ENCODE assay signal across 9 mouse cellular contexts in the genomic region with DNA sequence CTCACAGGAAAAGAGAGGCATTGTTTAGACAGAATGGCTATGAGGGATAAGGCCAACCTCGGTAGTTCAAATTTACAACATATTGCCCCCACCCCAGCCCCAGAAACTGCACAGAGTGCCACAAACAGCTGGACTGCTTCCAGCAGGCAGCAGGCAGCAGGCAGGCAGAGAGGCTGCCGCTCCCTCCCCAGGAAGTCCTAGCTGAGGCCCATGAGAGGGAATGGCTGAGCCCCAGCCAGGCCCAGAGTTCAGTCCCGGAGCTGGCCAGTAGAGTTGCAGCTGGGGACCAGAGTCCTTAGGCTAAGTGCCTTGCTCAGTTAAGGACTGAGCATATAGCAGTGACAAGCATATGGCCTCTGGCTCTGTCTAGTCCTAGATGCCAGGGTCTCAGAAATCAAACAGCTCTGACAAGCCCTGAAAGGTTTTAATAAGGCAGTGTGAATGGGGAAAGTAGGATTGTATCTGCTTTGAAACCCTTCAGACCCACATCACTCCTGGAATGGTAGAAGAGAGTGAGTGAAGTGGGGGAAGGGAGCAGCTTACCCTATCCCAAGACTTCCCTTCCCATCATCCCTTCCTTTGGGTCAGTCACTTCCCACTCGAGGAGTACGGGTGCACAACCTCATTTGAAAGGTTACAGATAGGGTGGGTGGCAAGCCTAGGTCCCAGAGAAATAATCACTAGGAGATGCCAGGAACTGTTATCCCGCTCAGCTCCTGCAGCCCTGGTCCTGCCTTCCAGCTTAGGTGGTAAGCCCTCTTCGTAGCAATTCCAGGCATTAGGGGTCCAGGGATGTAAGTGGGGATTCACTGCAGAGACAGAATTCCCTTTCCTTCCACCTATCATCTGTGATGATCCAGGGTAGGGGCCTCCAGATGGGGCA. TPM values are rescaled to one million over a fixed set of nuclear protein-coding genes. Genes with fewer than 3 reads are reported as not detected.
DNase-seq lines count a peak whose midpoint lies in the region; ATAC-seq and TF ChIP-seq lines count a peak whose summit lies in the region.
"Had no signal": no experiment of that assay in that cellular context is flagged by ENCODE, and none has a peak within 500 bp of the region (broad histone marks: within the 10 kb centered on the region; RNA-seq: fewer than 3 reads in every experiment).

No protein-coding gene starts in this region.

- H3K4me2 ChIP-seq in heart, embryonic 14.5 days (ENCODE audit: low read length) = peak overlapping the region; percentile 72
- peak overlapping the region; percentile 68 for H3K4me2 ChIP-seq in limb, embryonic 13.5 days (replicated peaks)
- no peak overlapping the region for H3K4me2 ChIP-seq in midbrain, postnatal 0 days (ENCODE audit: low read depth, low read length, poor library complexity, severe bottlenecking)

- no peak for TF ChIP-seq POLR2A in liver, adult 2 months (IDR thresholded peaks at IDR 0.05; ENCODE audit: extremely low read depth, insufficient read depth, low read length)

- peak overlapping the region; percentile 49 for H3K27ac ChIP-seq in liver, adult 2 months (replicated peaks; ENCODE audit: insufficient read depth, low read depth, low read length)
- peak overlapping the region; percentile 77 to 89 for H3K27ac ChIP-seq in heart, embryonic 14.5 days (replicated peaks in 1 of 2; ENCODE audit: control insufficient read depth in 1 of 2, insufficient read depth in 1 of 2, low read depth in 2 of 2, low read length in 2 of 2)
- H3K27ac ChIP-seq in limb, embryonic 13.5 days = peak overlapping the region; percentile 88
- H3K27ac ChIP-seq in midbrain, postnatal 0 days (ENCODE audit: low read depth, low read length) = peak overlapping the region; percentile 55

- H3K4me1 ChIP-seq in liver, adult 2 months (ENCODE audit: control insufficient read depth, insufficient read depth, low read length) = peaks cover 19% of the 10 kb centered on the region
- H3K4me1 ChIP-seq in heart, embryonic 14.5 days (ENCODE audit: control insufficient read depth in 2 of 2, insufficient read depth in 2 of 2, low read length in 2 of 2) = peaks cover 39 to 50% of the 10 kb centered on the region in 2 experiments
- peaks cover 62% of the 10 kb centered on the region for H3K4me1 ChIP-seq in limb, embryonic 13.5 days
- H3K4me1 ChIP-seq in midbrain, postnatal 0 days (ENCODE audit: insufficient read depth, low read length) = peaks cover 17% of the 10 kb centered on the region

- no peak for DNase-seq in liver, adult 2 months (ENCODE audit: extremely low read depth, low read depth, low spot score)
- DNase-seq in liver = no peak
- peak; percentile 34 for DNase-seq in embryo, embryonic 11 days
- DNase-seq in midbrain, postnatal 0 days (ENCODE audit: low spot score) = no peak
- no peak for DNase-seq in testis, postnatal 10 days (ENCODE audit: low spot score)
- no peak for DNase-seq in ovary, postnatal 36 days (ENCODE audit: low spot score)

- H3K79me2 ChIP-seq in liver, adult 2 months (ENCODE audit: control insufficient read depth, insufficient read depth, low read length) = no peaks in the 10 kb centered on the region

- no peaks in the 10 kb centered on the region for H3K36me3 ChIP-seq in liver, adult 2 months (ENCODE audit: control insufficient read depth, insufficient read depth, low read length)
- H3K36me3 ChIP-seq in heart, embryonic 14.5 days (ENCODE audit: control insufficient read depth, insufficient read depth, low read length) = peaks cover 16% of the 10 kb centered on the region
- peaks cover 23% of the 10 kb centered on the region for H3K36me3 ChIP-seq in limb, embryonic 13.5 days
- H3K36me3 ChIP-seq in midbrain, postnatal 0 days (ENCODE audit: insufficient read depth, low read length) = peaks cover 6% of the 10 kb centered on the region; the same call in 1 of the 2 replicates

- WGBS in liver, adult 2 months = 51% methylated on average over 7 of the region's 7 CpGs
- WGBS in heart, embryonic 14.5 days = 44% methylated on average over 7 of the region's 7 CpGs
- 43% methylated on average over 7 of the region's 7 CpGs for WGBS in limb, embryonic 13.5 days
- WGBS in midbrain, postnatal 0 days = 62% methylated on average over 7 of the region's 7 CpGs

- no peaks in the 10 kb centered on the region for H3K27me3 ChIP-seq in liver, adult 2 months (ENCODE audit: control insufficient read depth, insufficient read depth, low read length)
- H3K27me3 ChIP-seq in heart, embryonic 14.5 days (ENCODE audit: control insufficient read depth, insufficient read depth, low read length) = no peaks in the 10 kb centered on the region
- no peaks in the 10 kb centered on the region for H3K27me3 ChIP-seq in limb, embryonic 13.5 days
- H3K27me3 ChIP-seq in midbrain, postnatal 0 days (ENCODE audit: insufficient read depth, low read length) = peaks cover 13% of the 10 kb centered on the region

- H3K9me3 ChIP-seq in heart, embryonic 14.5 days (ENCODE audit: control insufficient read depth, low read length) = no peaks in the 10 kb centered on the region
- no peaks in the 10 kb centered on the region for H3K9me3 ChIP-seq in limb, embryonic 13.5 days
- H3K9me3 ChIP-seq in midbrain, postnatal 0 days (ENCODE audit: low read length) = no peaks in the 10 kb centered on the region
- H3K9me3 ChIP-seq: midbrain, embryonic 12.5 days had no signal

- no peak overlapping the region for H3K4me3 ChIP-seq in liver, adult 2 months (ENCODE audit: insufficient read depth, low read depth, low read length)
- 0 out of 4 replicates have a peak overlapping the region, but pooled peaks of 1 of the 2 experiments have one; percentile 59 for H3K4me3 ChIP-seq in heart, embryonic 14.5 days (ENCODE audit: control insufficient read depth in 1 of 2, insufficient read depth in 1 of 2, low read depth in 1 of 2, low read length in 2 of 2)
- H3K4me3 ChIP-seq in limb, embryonic 13.5 days = peak overlapping the region; percentile 73; the same call in 1 of the 2 replicates
- H3K4me3 ChIP-seq in midbrain, postnatal 0 days (ENCODE audit: low read depth, low read length) = no peak overlapping the region

- ATAC-seq in heart, embryonic 14.5 days (ENCODE audit: insufficient number of reproducible peaks, insufficient read depth, low FRiP score, low read depth) = no peak
- ATAC-seq in limb, embryonic 13.5 days (ENCODE audit: low FRiP score, low read depth) = no peak
- ATAC-seq in midbrain, postnatal 0 days (ENCODE audit: low FRiP score) = no peak

- TF ChIP-seq CTCF in liver, adult 2 months (IDR thresholded peaks at IDR 0.05; ENCODE audit: low read depth, low read length) = no peak
- no peak for TF ChIP-seq CTCF in midbrain, postnatal 0 days (IDR thresholded peaks at IDR 0.05)

- no peak overlapping the region for H3K9ac ChIP-seq in liver, adult 2 months (ENCODE audit: low read depth, low read length)
- H3K9ac ChIP-seq in heart, embryonic 14.5 days (ENCODE audit: low read length) = no peak overlapping the region
- peak overlapping the region; percentile 26; the same call in 1 of the 2 replicates for H3K9ac ChIP-seq in limb, embryonic 13.5 days
- no peak overlapping the region for H3K9ac ChIP-seq in midbrain, postnatal 0 days (replicated peaks; ENCODE audit: low read length, poor library complexity, severe bottlenecking)

RNA-seq across cellular contexts. Expression of a gene that starts 0.8 kb away (rescaled TPM):
- total RNA-seq in liver, adult 2 months (2014; rRNA removed) = 9.0 and 10.3 TPM in 2 replicates
- 7.1 and 9.1 TPM in 2 replicates for polyA plus RNA-seq in liver, adult 2 months (2012; rRNA removed)
- polyA plus RNA-seq in heart, embryonic 14.5 days (2014; fragmentation: Nextera tagmentation; extraction: Ambion mirVana) = 19.3 and 20.6 TPM in 2 replicates
- polyA plus RNA-seq in limb, embryonic 13.5 days (2015; fragmentation: Nextera tagmentation; extraction: Ambion mirVana) = 42.7 and 43.5 TPM in 2 replicates
- total RNA-seq in midbrain, postnatal 0 days (2014; rRNA removed) = 31.7 and 35.0 TPM in 2 replicates
- polyA plus RNA-seq in midbrain, postnatal 0 days (2015; fragmentation: Nextera tagmentation; extraction: Ambion mirVana) = 31.2 and 37.7 TPM in 2 replicates

RNA-seq across cellular contexts. Expression of a gene that starts 3.4 kb away (rescaled TPM):
- 3.1 and 3.8 TPM in 2 replicates for total RNA-seq in liver, adult 2 months (2014; rRNA removed)
- polyA plus RNA-seq in liver, adult 2 months (2012; rRNA removed) = 11.1 and 18.0 TPM in 2 replicates
- 26.6 TPM in 2 replicates for polyA plus RNA-seq in heart, embryonic 14.5 days (2014; fragmentation: Nextera tagmentation; extraction: Ambion mirVana)
- 59.3 and 63.4 TPM in 2 replicates for polyA plus RNA-seq in limb, embryonic 13.5 days (2015; fragmentation: Nextera tagmentation; extraction: Ambion mirVana)
- 27.4 and 55.6 TPM in 2 replicates for total RNA-seq in midbrain, postnatal 0 days (2014; rRNA removed)
- polyA plus RNA-seq in midbrain, postnatal 0 days (2015; fragmentation: Nextera tagmentation; extraction: Ambion mirVana) = 17.6 and 21.0 TPM in 2 replicates

RNA-seq across cellular contexts. Expression of a gene that starts 20.2 kb away (rescaled TPM):
- total RNA-seq in liver, adult 2 months (2014; rRNA removed) = 10.9 and 11.7 TPM in 2 replicates
- 6.0 and 7.6 TPM in 2 replicates for polyA plus RNA-seq in liver, adult 2 months (2012; rRNA removed)
- 46.1 and 49.5 TPM in 2 replicates for polyA plus RNA-seq in heart, embryonic 14.5 days (2014; fragmentation: Nextera tagmentation; extraction: Ambion mirVana)
- 58.7 and 66.4 TPM in 2 replicates for polyA plus RNA-seq in limb, embryonic 13.5 days (2015; fragmentation: Nextera tagmentation; extraction: Ambion mirVana)
- total RNA-seq in midbrain, postnatal 0 days (2014; rRNA removed) = 13.3 and 23.6 TPM in 2 replicates
- 47.8 and 48.9 TPM in 2 replicates for polyA plus RNA-seq in midbrain, postnatal 0 days (2015; fragmentation: Nextera tagmentation; extraction: Ambion mirVana)

RNA-seq across cellular contexts. Expression of a gene that starts 25.4 kb away (rescaled TPM):
- total RNA-seq in liver, adult 2 months (2014; rRNA removed) = 0.20 TPM in 1 of 2 replicates, not detected in the other
- 0.06 and 0.07 TPM in 2 replicates for polyA plus RNA-seq in liver, adult 2 months (2012; rRNA removed)
- 0.05 TPM in 1 of 2 replicates, not detected in the other for polyA plus RNA-seq in heart, embryonic 14.5 days (2014; fragmentation: Nextera tagmentation; extraction: Ambion mirVana)
- 0.14 and 0.50 TPM in 2 replicates for polyA plus RNA-seq in limb, embryonic 13.5 days (2015; fragmentation: Nextera tagmentation; extraction: Ambion mirVana)
- 0.33 TPM in 1 of 2 replicates, not detected in the other for total RNA-seq in midbrain, postnatal 0 days (2014; rRNA removed)
- polyA plus RNA-seq in midbrain, postnatal 0 days (2015; fragmentation: Nextera tagmentation; extraction: Ambion mirVana) = 0.04 TPM in 1 of 2 replicates, not detected in the other
- polyA plus RNA-seq: midbrain, embryonic 12.5 days had no signal

RNA-seq across cellular contexts. Expression of a gene that starts 42.0 kb away (rescaled TPM):
- total RNA-seq in liver, adult 2 months (2014; rRNA removed) = 12.7 and 13.4 TPM in 2 replicates
- 46.7 and 65.4 TPM in 2 replicates for polyA plus RNA-seq in liver, adult 2 months (2012; rRNA removed)
- polyA plus RNA-seq in heart, embryonic 14.5 days (2014; fragmentation: Nextera tagmentation; extraction: Ambion mirVana) = 33.2 and 33.9 TPM in 2 replicates
- 46.0 and 47.0 TPM in 2 replicates for polyA plus RNA-seq in limb, embryonic 13.5 days (2015; fragmentation: Nextera tagmentation; extraction: Ambion mirVana)
- 36.0 and 44.7 TPM in 2 replicates for total RNA-seq in midbrain, postnatal 0 days (2014; rRNA removed)
- polyA plus RNA-seq in midbrain, postnatal 0 days (2015; fragmentation: Nextera tagmentation; extraction: Ambion mirVana) = 35.3 and 38.6 TPM in 2 replicates
